Mouse (Mus musculus): ENCODE results near the gene Miox.

Gene Miox

GRCm38 (mm10) chr15:89363051-89363450 is 28.9 kb downstream of the Miox start:
- DNase-seq (ENCODE audit: low spot score in 2 of 2) = no peak

- no peak for DNase-seq (ENCODE audit: low spot score in 2 of 2)
Measured at GRCm38 (mm10) chr15:89365141-89365551, 30.9 kb downstream of the Miox start.

- DNase-seq (ENCODE audit: low spot score in 2 of 2) = no peak
Measured at GRCm38 (mm10) chr15:89372068-89372467, 37.9 kb downstream of the Miox start.

- no peak for DNase-seq (ENCODE audit: low spot score in 2 of 2)
Measured at GRCm38 (mm10) chr15:89372536-89372935, 38.3 kb downstream of the Miox start.

GRCm38 (mm10) chr15:89373027-89373761 is 39.0 kb downstream of the Miox start:
- peak; percentile 77 to 81 for DNase-seq (ENCODE audit: low spot score in 2 of 2)

- peak; percentile 87 to 90 for DNase-seq (ENCODE audit: low spot score in 2 of 2)
Measured at GRCm38 (mm10) chr15:89373762-89374248, 39.6 kb downstream of the Miox start, which contains the start of gene Sco2. Gene Sco2 (minus strand): TSS chr15:89373846.

- DNase-seq (ENCODE audit: low spot score in 2 of 2) = no peak
Measured at GRCm38 (mm10) chr15:89374340-89374739, 40.1 kb downstream of the Miox start.

GRCm38 (mm10) chr15:89374801-89375534 is 40.8 kb downstream of the Miox start:
- no peak for DNase-seq (ENCODE audit: low spot score in 2 of 2)

- no peak for DNase-seq (ENCODE audit: low spot score in 2 of 2)
Measured at GRCm38 (mm10) chr15:89376040-89376439, 41.8 kb downstream of the Miox start.

GRCm38 (mm10) chr15:89376957-89377356 is 42.8 kb downstream of the Miox start, which contains the start of gene Tymp:
Gene Tymp (minus strand): TSS chr15:89377039.
- DNase-seq (ENCODE audit: low spot score in 2 of 2) = no peak

- no peak for DNase-seq (ENCODE audit: low spot score in 2 of 2)
Measured at GRCm38 (mm10) chr15:89377362-89377761, 43.2 kb downstream of the Miox start.

- DNase-seq (ENCODE audit: low spot score in 2 of 2) = no peak
Measured at GRCm38 (mm10) chr15:89377938-89378828, 44.0 kb downstream of the Miox start.

GRCm38 (mm10) chr15:89378831-89379401 is 44.7 kb downstream of the Miox start, which contains the start of gene Odf3b:
Gene Odf3b (minus strand): TSS chr15:89379282.
- DNase-seq (ENCODE audit: low spot score in 2 of 2) = no peak

- no peak for DNase-seq (ENCODE audit: low spot score in 2 of 2)
Measured at GRCm38 (mm10) chr15:89379429-89379828, 45.2 kb downstream of the Miox start.

GRCm38 (mm10) chr15:89384617-89385016 is 50.4 kb downstream of the Miox start, which contains the start of gene Klhdc7b:
Gene Klhdc7b (plus strand): TSS chr15:89384917.
- DNase-seq (ENCODE audit: low spot score in 2 of 2) = no peak

All from frontal cortex, postnatal 10 days (tissue).